Mouse (Mus musculus) midbrain, postnatal 0 days (tissue): ENCODE data around the gene Rps19bp1. TPM values are rescaled to one million over a fixed set of nuclear protein-coding genes. Genes with fewer than 3 reads are reported as not detected.

Experiments
- ATAC-seq: fragments of 200-750 bp; cut with Nextera tagmentation; 2 replicates; pipeline ENCODE4 v1.8.0; 2017; ENCODE audit warnings: moderate number of reproducible peaks, mild to moderate bottlenecking, moderate TSS enrichment, moderate library complexity; ENCODE audit not compliant: low FRiP score
- DNase-seq: peaks from one replicate; pipeline ENCODE4 v3.0.0-alpha.2; 2015; ENCODE audit warnings: low spot score
- H3K27ac ChIP-seq: fragments of 300-500 bp; sonication (generic); 2 replicates; pipeline ENCODE4 v1.5.1; 2014; ENCODE audit warnings: low read depth, mild to moderate bottlenecking, low read length, mixed read lengths
- H3K27me3 ChIP-seq: fragments of 300-500 bp; sonication (generic); 2 replicates; pipeline ENCODE4 v1.6.1; 2014; ENCODE audit warnings: low read length, control low read depth, mixed read lengths; ENCODE audit not compliant: insufficient read depth
- H3K36me3 ChIP-seq: fragments of 300-500 bp; sonication (generic); 2 replicates; pipeline ENCODE4 v1.6.1; 2014; ENCODE audit warnings: low read length, control low read depth, mixed read lengths; ENCODE audit not compliant: insufficient read depth
- H3K4me1 ChIP-seq: fragments of 300-500 bp; sonication (generic); 2 replicates; pipeline ENCODE4 v1.6.1; 2014; ENCODE audit warnings: mild to moderate bottlenecking, control low read depth, antibody characterized with exemption, low read length, mixed read lengths; ENCODE audit not compliant: insufficient read depth
- H3K4me2 ChIP-seq: fragments of 300-500 bp; sonication (generic); 2 replicates; pipeline ENCODE4 v1.6.1; 2014; ENCODE audit warnings: low read depth, mild to moderate bottlenecking, low read length, mixed read lengths; ENCODE audit not compliant: poor library complexity, severe bottlenecking
- H3K4me3 ChIP-seq: fragments of 300-500 bp; sonication (generic); 2 replicates; pipeline ENCODE4 v1.5.1; 2014; ENCODE audit warnings: low read depth, mild to moderate bottlenecking, low read length, moderate library complexity
- H3K9ac ChIP-seq: fragments of 300-500 bp; sonication (generic); replicated peaks from 2 replicates; pipeline ENCODE4 v1.6.1; 2014; ENCODE audit warnings: mild to moderate bottlenecking, low read length, moderate library complexity, mixed read lengths; ENCODE audit not compliant: poor library complexity, severe bottlenecking
- H3K9me3 ChIP-seq: fragments of 300-500 bp; sonication (generic); 2 replicates; pipeline ENCODE4 v1.6.1; 2016; ENCODE audit warnings: low read length, control low read depth
- CTCF ChIP-seq: IDR thresholded peaks from 2 replicates; pipeline ENCODE4 v1.5.1; 2016; ENCODE audit warnings: antibody characterized with exemption, mild to moderate bottlenecking
- WGBS: fragments of 180-500 bp; shearing (Covaris S2); extraction: QIAGEN DNeasy Blood & Tissue Kit; methylation state at CpG from one replicate; pipeline ENCODE4 v1.1.7; 2014; 5-methylcytosine and 5-hydroxymethylcytosine counted together
- polyA plus RNA-seq: library from polyadenylated mRNA; unstranded; fragments of >200 nt; fragmentation: Nextera tagmentation; extraction: Ambion mirVana; gene quantifications from 2 replicates; pipeline ENCODE4 v1.2.1, GENCODE M21; 2015
- total RNA-seq: library from RNA; depleted of rRNA; stranded (reverse); fragments of >200 nt; gene quantifications from 2 replicates; pipeline ENCODE4 v1.2.3, GENCODE M21; 2014

Rps19bp1 gene
- total and polyA plus RNA-seq, 2 experiments from 2014 or later: 34.5 to 87.1 TPM

DNA sequence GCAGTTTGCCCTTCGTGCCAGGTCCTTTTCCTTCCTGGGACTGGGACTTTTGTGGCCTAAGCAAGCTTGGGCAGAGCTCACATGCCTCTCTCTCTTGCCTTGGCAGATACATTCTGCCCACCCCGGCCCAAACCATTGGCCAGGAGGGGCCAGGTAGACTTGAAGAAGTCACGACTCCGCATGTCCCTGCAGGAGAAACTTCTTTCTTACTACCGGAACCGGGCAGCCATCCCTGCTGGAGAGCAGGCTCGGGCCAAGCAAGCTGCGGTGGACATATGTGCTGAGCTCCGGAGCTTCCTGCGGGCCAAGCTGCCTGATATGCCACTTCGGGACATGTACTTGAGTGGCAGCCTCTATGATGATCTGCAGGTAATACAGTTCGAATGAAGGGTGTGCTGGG is 16.0 kb downstream of the Rps19bp1 start:
- Histone ChIP-seq H3K27me3 (no peaks in the 10 kb centered on the region), H3K36me3 (peaks cover 53% of the 10 kb centered on the region), H3K9me3 (no peaks in the 10 kb centered on the region), H3K4me3 (no peak overlapping the region), H3K4me1 (no peaks in the 10 kb centered on the region), H3K4me2 (no peak overlapping the region), H3K27ac (no peak overlapping the region), H3K9ac (no peak overlapping the region)
- no peak for DNase-seq
- WGBS: 97% methylated on average over 12 of the region's 12 CpGs
- no peak for TF ChIP-seq CTCF
- no peak for ATAC-seq

- Histone ChIP-seq H3K9me3 (no peaks in the 10 kb centered on the region), H3K27me3 (no peaks in the 10 kb centered on the region), H3K4me1 (peaks cover 5% of the 10 kb centered on the region; the same call in 1 of the 2 replicates), H3K36me3 (peaks cover 24% of the 10 kb centered on the region), H3K4me2 (peak within 1 kb of the TSS; percentile 92), H3K9ac (peak within 1 kb of the TSS; percentile 77; the same call in 1 of the 2 replicates), H3K4me3 (peak within 1 kb of the TSS; percentile 83), H3K27ac (peak within 1 kb of the TSS; percentile 78; the same call in 1 of the 2 replicates)
- ATAC-seq (no peak), DNase-seq (no peak)
- WGBS: 94% methylated on average over 9 of the region's 9 CpGs
- TF ChIP-seq CTCF: no peak
These were observed 28.6 kb downstream of the Rps19bp1 start, which contains the start of gene AC140267.1 for GRCm38 (mm10) chr15:80235535-80235934. AC140267.1 (plus strand) TSS chr15:80235835.

DNA sequence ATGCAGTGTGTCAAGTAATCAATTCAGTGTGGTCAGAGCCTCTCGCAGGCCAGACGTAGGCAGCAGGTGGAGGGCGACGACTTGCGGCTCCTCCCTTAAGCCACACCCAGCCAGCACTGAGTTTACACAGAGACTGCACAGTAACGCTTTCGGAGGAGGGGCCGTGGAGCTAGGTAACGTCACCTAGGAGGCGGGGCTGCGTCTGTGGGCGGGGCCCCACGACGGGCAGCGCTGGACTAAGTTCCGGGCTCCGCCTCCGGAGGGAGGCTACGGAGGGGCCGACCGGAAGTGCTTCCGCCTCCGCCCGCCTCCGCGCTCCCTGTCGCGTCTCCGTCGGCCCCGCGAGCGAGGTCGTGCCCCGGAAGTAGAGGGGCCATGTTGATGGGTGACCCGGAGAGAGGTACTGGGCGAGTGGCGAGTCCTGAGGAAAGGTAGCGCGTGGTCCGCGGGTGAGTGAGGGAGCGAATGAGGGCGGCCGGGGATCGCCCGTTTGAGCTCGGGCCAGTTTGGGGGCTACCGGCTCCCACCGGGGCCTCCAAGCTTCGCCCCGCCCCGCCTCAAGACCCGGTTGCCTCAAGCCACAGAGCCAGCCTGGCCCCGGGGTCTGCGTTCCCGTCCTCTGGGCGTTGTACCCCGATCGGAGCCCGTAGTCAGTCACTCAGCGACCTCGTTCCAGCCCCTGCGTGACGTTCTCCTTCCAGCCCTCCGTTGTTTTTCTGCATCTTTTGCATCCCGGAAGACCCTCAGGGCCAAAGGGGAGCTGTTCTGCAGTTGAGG is 30.2 kb downstream of the Rps19bp1 start, which contains the start of gene Mief1:
TSS of gene Mief1 (plus strand) at position 286 of the 777 bp plus-strand sequence.
- 1% methylated on average over 58 of the region's 67 CpGs for WGBS
- H3K9me3 ChIP-seq: no peaks in the 10 kb centered on the region
- peak; percentile 94 for ATAC-seq
- H3K4me2 ChIP-seq: peak within 1 kb of the TSS; percentile 92
- H3K9ac ChIP-seq: peak within 1 kb of the TSS; percentile 77
- H3K4me1 ChIP-seq: peaks cover 5% of the 10 kb centered on the region; the same call in 1 of the 2 replicates
- peak; percentile 97 for DNase-seq
- peaks cover 18% of the 10 kb centered on the region for H3K36me3 ChIP-seq
- H3K27me3 ChIP-seq: no peaks in the 10 kb centered on the region
- peak within 1 kb of the TSS; percentile 78 for H3K27ac ChIP-seq
- peak within 1 kb of the TSS; percentile 83 for H3K4me3 ChIP-seq
- TF ChIP-seq CTCF: peak; percentile 46

GRCm38 (mm10) chr15:80233053-80233452 is 31.1 kb downstream of the Rps19bp1 start:
- no peak for DNase-seq
- Histone ChIP-seq H3K9me3 (no peaks in the 10 kb centered on the region), H3K4me1 (peaks cover 5% of the 10 kb centered on the region; the same call in 1 of the 2 replicates), H3K27ac (peak overlapping the region; percentile 78), H3K4me3 (no peak overlapping the region), H3K36me3 (peaks cover 12% of the 10 kb centered on the region), H3K9ac (no peak overlapping the region), H3K27me3 (no peaks in the 10 kb centered on the region), H3K4me2 (no peak overlapping the region)
- WGBS: 53% methylated on average over 4 of the region's 4 CpGs
- no peak for TF ChIP-seq CTCF
- no peak for ATAC-seq

DNA sequence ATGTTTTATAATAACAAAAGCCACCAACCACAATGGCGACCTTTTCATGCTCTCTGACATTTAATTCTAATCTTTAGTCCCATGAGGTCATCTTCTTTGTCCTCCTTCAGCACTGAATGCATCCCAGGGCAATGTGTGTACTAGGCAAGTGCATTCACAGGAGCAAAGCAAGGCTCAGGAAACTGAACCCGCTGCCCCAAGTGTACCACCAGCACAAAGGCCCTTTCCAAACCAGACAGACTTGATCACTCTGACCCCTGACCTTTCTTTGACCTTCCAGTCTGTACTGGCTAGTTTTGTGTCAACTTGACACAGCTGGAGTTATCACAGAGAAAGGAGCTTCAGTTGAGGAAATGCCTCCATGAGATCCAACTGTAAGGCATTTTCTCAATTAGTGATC is 31.8 kb downstream of the Rps19bp1 start:
- Histone ChIP-seq H3K9me3 (no peaks in the 10 kb centered on the region), H3K4me2 (no peak overlapping the region), H3K36me3 (peaks cover 12% of the 10 kb centered on the region), H3K4me3 (no peak overlapping the region), H3K27me3 (no peaks in the 10 kb centered on the region), H3K27ac (no peak overlapping the region), H3K4me1 (peaks cover 5% of the 10 kb centered on the region; the same call in 1 of the 2 replicates), H3K9ac (no peak overlapping the region)
- no peak for ATAC-seq
- TF ChIP-seq CTCF: no peak
- WGBS: 20% methylated on average over 2 of the region's 2 CpGs
- no peak for DNase-seq

DNA sequence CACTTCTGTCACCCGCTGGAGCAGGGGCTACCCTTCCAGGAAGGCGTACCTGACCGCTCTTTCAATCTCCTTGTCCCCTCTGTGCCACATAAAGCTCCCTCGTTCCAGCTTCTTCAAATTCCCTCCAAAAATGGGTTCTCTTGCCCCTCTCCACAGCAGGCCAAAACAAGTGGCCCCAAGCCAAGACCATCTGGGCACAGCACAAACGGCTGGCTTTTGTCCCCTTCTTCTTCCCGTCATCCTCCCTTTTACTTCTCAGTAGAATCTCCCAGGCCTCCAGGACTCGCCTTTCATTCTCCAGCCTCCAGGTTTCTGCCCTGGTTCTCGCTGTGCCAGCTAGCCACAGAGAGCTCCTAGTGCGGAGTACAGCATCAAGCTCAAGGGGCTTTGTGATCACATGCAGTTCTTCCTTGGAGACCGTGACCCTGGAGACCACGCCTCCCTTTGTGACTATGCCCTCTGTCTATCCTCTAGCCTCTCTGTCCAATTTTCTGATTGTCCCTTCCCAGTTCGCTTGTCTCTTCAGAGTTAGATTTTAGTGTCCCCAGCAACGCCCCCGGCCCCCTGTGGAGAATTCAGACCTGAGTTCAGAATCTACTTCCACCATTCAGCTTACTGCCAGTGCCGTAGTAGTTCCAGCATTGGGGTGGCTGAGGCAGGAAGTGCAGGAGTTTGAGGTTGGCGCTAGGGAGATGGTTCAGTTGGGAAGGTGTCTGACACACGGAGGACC is 35.9 kb downstream of the Rps19bp1 start:
- no peaks in the 10 kb centered on the region for H3K36me3 ChIP-seq
- no peak overlapping the region for H3K27ac ChIP-seq
- no peak for TF ChIP-seq CTCF
- no peak for ATAC-seq
- WGBS: 57% methylated on average over 17 of the region's 17 CpGs
- no peaks in the 10 kb centered on the region for H3K9me3 ChIP-seq
- no peaks in the 10 kb centered on the region for H3K27me3 ChIP-seq
- no peak overlapping the region for H3K4me2 ChIP-seq
- no peak overlapping the region for H3K9ac ChIP-seq
- H3K4me3 ChIP-seq: no peak overlapping the region
- DNase-seq: peak; percentile 20
- no peaks in the 10 kb centered on the region for H3K4me1 ChIP-seq
